Comparison of ENCODE assay signal across 22 mouse cellular contexts in the genomic region with DNA sequence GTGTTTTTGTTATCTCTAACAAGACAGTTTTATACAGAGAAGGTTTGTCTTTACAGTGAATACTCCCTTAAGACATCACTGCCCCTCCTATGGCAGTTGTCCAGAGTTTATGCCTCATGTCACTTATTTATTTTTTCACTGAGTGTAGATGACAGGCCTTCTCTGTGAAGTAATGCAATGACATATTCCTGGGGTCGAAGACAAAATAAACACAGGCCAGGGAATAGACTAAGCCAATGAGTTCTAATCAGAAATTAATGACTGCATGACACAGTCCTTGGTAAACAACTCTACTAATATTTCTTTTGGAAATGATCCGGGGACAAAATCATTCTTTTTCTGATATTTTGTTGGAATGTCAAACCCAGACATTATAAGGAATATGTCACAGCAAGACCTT. TPM values are rescaled to one million over a fixed set of nuclear protein-coding genes. Genes with fewer than 3 reads are reported as not detected.
DNase-seq lines count a peak whose midpoint lies in the region; ATAC-seq and TF ChIP-seq lines count a peak whose summit lies in the region.
"Had no signal": no experiment of that assay in that cellular context is flagged by ENCODE, and none has a peak within 500 bp of the region (broad histone marks: within the 10 kb centered on the region; RNA-seq: fewer than 3 reads in every experiment).

No protein-coding gene starts in this region.

- no peak overlapping the region for H3K27ac ChIP-seq in heart, embryonic 10.5 days
- no peak overlapping the region for H3K27ac ChIP-seq in lung, embryonic 14.5 days (ENCODE audit: low read depth)
- H3K27ac ChIP-seq: embryonic facial prominence, embryonic 12.5 days; forebrain, embryonic 15.5 days; layer of hippocampus, adult 2 months had no signal

- no peaks in the 10 kb centered on the region for H3K27me3 ChIP-seq in heart, embryonic 10.5 days (ENCODE audit: insufficient read depth, poor library complexity, severe bottlenecking)
- no peaks in the 10 kb centered on the region for H3K27me3 ChIP-seq in lung, embryonic 14.5 days (ENCODE audit: insufficient read depth, low read length)
- H3K27me3 ChIP-seq: embryonic facial prominence, embryonic 12.5 days; forebrain, embryonic 15.5 days; heart, embryonic 12.5 days; megakaryocyte, embryonic 14.5 days had no signal

- DNase-seq in heart, adult 18-20 months, result peak; percentile 2 to 6
- DNase-seq in heart, embryonic 10.5 days (ENCODE audit: low spot score), result no peak
- DNase-seq in lung, embryonic 14.5 days, result peak; percentile 86
- no peak for DNase-seq in lung, postnatal 4 days
- peak; percentile 27 for DNase-seq in lung, postnatal 10 days
- DNase-seq in embryo, embryonic 10.5 days (ENCODE audit: low spot score), result no peak
- DNase-seq in thymus, postnatal 14 days, result no peak
- DNase-seq: B cell, adult 2 months; cerebellum, adult 9-11 months; gastrocnemius, postnatal 25 days; layer of hippocampus, postnatal 36 days; midbrain, embryonic 14.5 days; spleen, adult 18-20 months; thymus, postnatal 4 days had no signal

- 74% methylated on average over 2 of the region's 2 CpGs for WGBS in heart, embryonic 10.5 days
- WGBS in lung, embryonic 14.5 days, result 17% methylated on average over 2 of the region's 2 CpGs

- no peak overlapping the region for H3K4me2 ChIP-seq in lung, embryonic 14.5 days
- H3K4me2 ChIP-seq: embryonic facial prominence, embryonic 12.5 days; forebrain, embryonic 15.5 days; heart, embryonic 12.5 days had no signal

- H3K9ac ChIP-seq in lung, embryonic 14.5 days, result no peak overlapping the region
- H3K9ac ChIP-seq: embryonic facial prominence, embryonic 12.5 days; forebrain, embryonic 15.5 days; heart, embryonic 12.5 days had no signal

- TF ChIP-seq CTCF in lung, embryonic 14.5 days (IDR thresholded peaks at IDR 0.05; ENCODE audit: low read depth), result no peak

- peak; percentile 96 for ATAC-seq in lung, embryonic 14.5 days (ENCODE audit: insufficient read depth)
- ATAC-seq: forebrain, embryonic 15.5 days; hindbrain, embryonic 16.5 days had no signal

- no peaks in the 10 kb centered on the region; the same call in 1 of the 2 replicates for H3K4me1 ChIP-seq in heart, embryonic 10.5 days
- H3K4me1 ChIP-seq in lung, embryonic 14.5 days (ENCODE audit: insufficient read depth), result no peaks in the 10 kb centered on the region
- H3K4me1 ChIP-seq: forebrain, embryonic 15.5 days; megakaryocyte, embryonic 14.5 days had no signal

- H3K9me3 ChIP-seq in heart, embryonic 10.5 days, result no peaks in the 10 kb centered on the region
- no peaks in the 10 kb centered on the region for H3K9me3 ChIP-seq in lung, embryonic 14.5 days (ENCODE audit: low read depth, low read length)
- H3K9me3 ChIP-seq: embryonic facial prominence, embryonic 12.5 days; forebrain, embryonic 15.5 days; heart, embryonic 12.5 days; megakaryocyte, embryonic 14.5 days had no signal

- H3K4me3 ChIP-seq in heart, embryonic 10.5 days, result no peak overlapping the region
- no peak overlapping the region for H3K4me3 ChIP-seq in lung, embryonic 14.5 days (ENCODE audit: low read depth, low read length)
- H3K4me3 ChIP-seq: embryonic facial prominence, embryonic 12.5 days; erythroblast, embryonic 14.5 days; forebrain, embryonic 15.5 days; heart, embryonic 12.5 days; layer of hippocampus, adult 2 months; megakaryocyte, embryonic 14.5 days had no signal

- H3K36me3 ChIP-seq in heart, embryonic 10.5 days, result no peaks in the 10 kb centered on the region
- no peaks in the 10 kb centered on the region for H3K36me3 ChIP-seq in lung, embryonic 14.5 days (ENCODE audit: insufficient read depth)
- H3K36me3 ChIP-seq: embryonic facial prominence, embryonic 12.5 days; forebrain, embryonic 15.5 days; heart, embryonic 12.5 days had no signal

RNA-seq across cellular contexts. Expression of a gene that starts 32.7 kb away (rescaled TPM):
- under 1 TPM in 1 of 2 experiments, not detected in 1; 0.05 TPM for total RNA-seq in heart, adult 18-20 months (2021)
- 0.04 TPM in 1 of 2 replicates, not detected in the other for polyA plus RNA-seq in heart, embryonic 10.5 days (2016; fragmentation: Nextera tagmentation; extraction: Ambion mirVana)
- 0.16 and 0.46 TPM in 2 replicates for polyA plus RNA-seq in lung, embryonic 14.5 days (2014; fragmentation: Nextera tagmentation; extraction: Ambion mirVana)
- total RNA-seq: gastrocnemius, postnatal 25 days; heart, postnatal 25 days had no signal

Comparison
In these comparisons a context has a peak if more than half of its experiments do, and no peak if none do; other contexts are left out.
1. DNase-seq: peak in heart, adult 18-20 months (2 of 2), lung, embryonic 14.5 days (single experiment) and lung, postnatal 10 days (single experiment); none in heart, embryonic 10.5 days (single experiment), lung, postnatal 4 days (0 of 2), embryo, embryonic 10.5 days (single experiment) and thymus, postnatal 14 days (single experiment).